Mouse (Mus musculus) MEL (cell line): Measurements from ENCODE around the gene Fto.
A peak's percentile ranks its signal among the peaks of the same experiment; 100 is the strongest.

Source experiments
- CTCF ChIP-seq, 3 experiments: IDR thresholded peaks in 2 of 3; conservative IDR thresholded peaks in 1 of 3; 2 replicates each; pipeline ENCODE4 v1.5.1; 2011 to 2012; ENCODE audit warnings: low read length in 3 of 3, low read depth in 2 of 3, mild to moderate bottlenecking in 2 of 3, improper control_type of control experiment in 1 of 3, inconsistent platforms in 1 of 3, mixed read lengths in 1 of 3, moderate library complexity in 1 of 3; ENCODE audit not compliant: control insufficient read depth in 1 of 3, insufficient read depth in 1 of 3, poor library complexity in 1 of 3, severe bottlenecking in 1 of 3
- E2F4 ChIP-seq: IDR thresholded peaks from 2 replicates; pipeline ENCODE4 v1.6.1; 2011; ENCODE audit warnings: low read depth, low read length, improper control_type of control experiment, borderline replicate concordance
- ELF1 ChIP-seq: IDR thresholded peaks from 2 replicates; pipeline ENCODE4 v1.6.1; 2014; ENCODE audit warnings: low read depth, mild to moderate bottlenecking, inconsistent platforms, low read length, improper control_type of control experiment, moderate library complexity
- HCFC1 ChIP-seq: IDR thresholded peaks from 2 replicates; pipeline ENCODE4 v1.6.1; 2012; ENCODE audit warnings: low read depth, mild to moderate bottlenecking, inconsistent platforms, low read length, improper control_type of control experiment, moderate library complexity
- MAFK ChIP-seq: IDR thresholded peaks from 2 replicates; pipeline ENCODE4 v1.6.1; 2011; ENCODE audit warnings: low read depth, mild to moderate bottlenecking, low read length, improper control_type of control experiment, borderline replicate concordance
- MAX ChIP-seq: IDR thresholded peaks from 2 replicates; pipeline ENCODE4 v1.6.1; 2011; ENCODE audit warnings: low read length, improper control_type of control experiment
- NELFE ChIP-seq: IDR thresholded peaks from 2 replicates; pipeline ENCODE4 v1.6.1; 2011; ENCODE audit warnings: low read depth, low read length, improper control_type of control experiment
- POLR2A ChIP-seq, 2 experiments: IDR thresholded peaks; 2 replicates each; pipeline ENCODE4 v1.6.1; 2011 to 2012; ENCODE audit warnings: low read length in 2 of 2, mild to moderate bottlenecking in 2 of 2, control low read depth in 1 of 2, improper control_type of control experiment in 1 of 2, low read depth in 1 of 2, moderate library complexity in 1 of 2; ENCODE audit not compliant: control insufficient read depth in 1 of 2, insufficient read depth in 1 of 2, poor library complexity in 1 of 2
- SIN3A ChIP-seq: IDR thresholded peaks from 2 replicates; pipeline ENCODE4 v1.6.1; 2012; ENCODE audit warnings: low read length, improper control_type of control experiment, inconsistent platforms
- TCF12 ChIP-seq: IDR thresholded peaks from 2 replicates; pipeline ENCODE4 v1.6.1; 2014; ENCODE audit warnings: low read depth, mild to moderate bottlenecking, inconsistent platforms, low read length, improper control_type of control experiment, moderate library complexity
- UBTF ChIP-seq: IDR thresholded peaks from 2 replicates; pipeline ENCODE4 v1.6.1; 2012; ENCODE audit warnings: low read depth, mild to moderate bottlenecking, inconsistent platforms, low read length, improper control_type of control experiment, moderate library complexity, borderline replicate concordance; ENCODE audit not compliant: insufficient read depth
- USF2 ChIP-seq, 2 experiments: IDR thresholded peaks; 2 replicates each; pipeline ENCODE4 v1.6.1; 2011 to 2012; ENCODE audit warnings: improper control_type of control experiment in 2 of 2, low read length in 2 of 2, borderline replicate concordance in 1 of 2, inconsistent platforms in 1 of 2, low read depth in 1 of 2, mild to moderate bottlenecking in 1 of 2; ENCODE audit not compliant: insufficient read depth in 1 of 2

- TF ChIP-seq MAFK, result no peak
- no peak for TF ChIP-seq POLR2A (IDR thresholded peaks at IDR 0.05; ENCODE audit: control insufficient read depth in 1 of 2, insufficient read depth in 1 of 2, low read depth in 1 of 2, low read length in 2 of 2, poor library complexity in 1 of 2)
- TF ChIP-seq MAX, result no peak
- TF ChIP-seq CTCF (IDR thresholded peaks at IDR 0.05 in 2 of 3, conservative IDR thresholded peaks at IDR 0.05 in 1 of 3; ENCODE audit: control insufficient read depth in 1 of 3, insufficient read depth in 1 of 3, low read depth in 2 of 3, low read length in 3 of 3, poor library complexity in 1 of 3, severe bottlenecking in 1 of 3), result peak; percentile 24 to 47 (median 41); a peak in 4 of 6 replicates
- no peak for TF ChIP-seq USF2 (IDR thresholded peaks at IDR 0.05; ENCODE audit: borderline replicate concordance in 1 of 2, insufficient read depth in 1 of 2, low read depth in 1 of 2, low read length in 2 of 2)
- no peak for TF ChIP-seq SIN3A
- no peak for TF ChIP-seq TCF12
- TF ChIP-seq E2F4, result no peak
- no peak for TF ChIP-seq NELFE
- no peak for TF ChIP-seq ELF1
- TF ChIP-seq UBTF, result no peak
- TF ChIP-seq HCFC1, result no peak
These were observed 40.6 kb downstream of the Fto start for GRCm38 (mm10) chr8:91353907-91354306.
